Mouse (Mus musculus) frontal cortex, postnatal 36 days (tissue): ENCODE measurements around the gene A830031A19Rik.

Experiments used
- DNase-seq, 2 experiments: peaks; one replicate each; pipeline ENCODE4 v3.0.0; 2022; ENCODE audit warnings: low spot score in 2 of 2

Gene A830031A19Rik

DNA sequence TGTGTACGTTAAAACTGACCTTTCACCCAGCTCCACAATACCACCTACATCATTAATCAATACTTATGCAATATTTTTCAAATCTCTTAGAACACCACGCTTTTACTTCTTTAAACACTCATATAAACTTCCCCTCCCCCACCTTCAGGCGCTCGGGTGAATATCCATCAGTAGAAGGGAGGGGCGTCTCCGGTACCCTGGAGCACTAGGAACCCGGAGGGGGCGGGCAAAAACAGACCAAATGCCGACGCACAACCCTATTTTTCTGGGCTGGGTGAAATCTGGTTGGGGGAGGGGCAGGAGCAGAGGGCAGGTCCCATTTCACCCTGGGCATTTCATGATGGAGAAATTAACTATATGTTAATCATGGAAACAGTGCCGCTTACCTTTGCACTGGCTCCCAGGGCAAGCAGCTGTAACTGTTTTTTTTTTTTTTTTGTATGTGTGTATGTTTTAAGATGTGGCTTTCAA, at the start of gene A830031A19Rik:
TSS of gene A830031A19Rik (minus strand) at position 421 of the 471 bp plus-strand sequence.
- no peak for DNase-seq

DNA sequence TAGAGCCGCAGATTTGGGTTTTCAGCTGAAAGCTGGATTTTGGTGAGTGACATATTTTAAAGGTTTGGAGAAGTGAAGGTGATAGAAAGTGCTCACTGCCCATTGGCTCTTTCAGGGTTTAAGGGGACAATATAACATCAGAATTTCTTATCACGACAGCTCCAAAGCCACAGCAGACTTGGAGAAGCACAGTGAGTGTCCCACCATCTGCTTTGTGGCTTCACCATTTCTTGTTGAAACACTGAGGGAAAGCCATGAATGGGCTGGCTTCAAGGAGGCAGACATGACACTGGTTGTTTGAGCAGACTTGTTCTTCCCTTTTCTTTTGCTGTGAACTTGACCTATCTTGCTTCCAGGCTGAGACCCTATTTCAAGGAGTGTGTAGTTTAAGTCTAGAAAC, 49.1 kb upstream of the A830031A19Rik start:
- no peak for DNase-seq

DNA sequence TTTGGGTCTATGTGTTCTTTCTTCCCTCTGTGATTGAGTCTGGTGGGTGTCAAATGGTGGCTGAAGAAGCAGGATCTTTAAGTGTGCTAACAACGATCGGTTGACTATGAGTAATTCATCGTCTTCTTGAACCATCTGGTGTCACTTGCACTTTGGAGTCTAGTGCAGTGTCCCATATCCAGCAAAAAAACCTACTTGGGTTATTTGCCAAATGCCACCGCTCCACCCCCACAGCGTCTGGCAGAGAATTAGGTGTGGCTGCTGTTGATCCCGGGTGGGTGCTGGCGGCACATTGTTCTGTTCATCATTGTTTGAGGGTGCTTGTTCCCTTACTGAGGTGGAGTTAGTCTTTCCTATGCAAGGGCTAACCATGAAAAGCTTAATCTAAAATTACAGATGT, 48.0 kb upstream of the A830031A19Rik start:
- DNase-seq, result no peak

DNA sequence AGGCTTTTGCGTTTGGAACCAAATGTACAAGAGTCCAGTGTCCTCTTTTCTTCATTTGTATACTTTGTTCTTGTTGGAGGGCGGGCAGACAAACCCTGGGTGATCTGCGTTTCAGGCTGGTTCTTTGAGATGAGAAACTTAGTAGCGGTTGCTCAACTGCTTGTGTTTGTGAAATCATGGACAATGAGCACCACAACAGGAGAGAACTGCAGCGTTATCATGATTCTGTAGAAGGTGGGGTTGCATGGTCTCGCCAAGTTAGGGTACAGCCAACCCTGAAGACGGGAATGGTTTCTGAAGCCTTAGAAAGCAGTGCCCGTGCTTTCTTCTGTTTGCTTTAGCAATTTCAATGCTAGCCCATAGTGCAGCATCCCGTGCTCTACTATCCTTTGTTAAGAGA, 46.3 kb upstream of the A830031A19Rik start:
- no peak for DNase-seq

DNA sequence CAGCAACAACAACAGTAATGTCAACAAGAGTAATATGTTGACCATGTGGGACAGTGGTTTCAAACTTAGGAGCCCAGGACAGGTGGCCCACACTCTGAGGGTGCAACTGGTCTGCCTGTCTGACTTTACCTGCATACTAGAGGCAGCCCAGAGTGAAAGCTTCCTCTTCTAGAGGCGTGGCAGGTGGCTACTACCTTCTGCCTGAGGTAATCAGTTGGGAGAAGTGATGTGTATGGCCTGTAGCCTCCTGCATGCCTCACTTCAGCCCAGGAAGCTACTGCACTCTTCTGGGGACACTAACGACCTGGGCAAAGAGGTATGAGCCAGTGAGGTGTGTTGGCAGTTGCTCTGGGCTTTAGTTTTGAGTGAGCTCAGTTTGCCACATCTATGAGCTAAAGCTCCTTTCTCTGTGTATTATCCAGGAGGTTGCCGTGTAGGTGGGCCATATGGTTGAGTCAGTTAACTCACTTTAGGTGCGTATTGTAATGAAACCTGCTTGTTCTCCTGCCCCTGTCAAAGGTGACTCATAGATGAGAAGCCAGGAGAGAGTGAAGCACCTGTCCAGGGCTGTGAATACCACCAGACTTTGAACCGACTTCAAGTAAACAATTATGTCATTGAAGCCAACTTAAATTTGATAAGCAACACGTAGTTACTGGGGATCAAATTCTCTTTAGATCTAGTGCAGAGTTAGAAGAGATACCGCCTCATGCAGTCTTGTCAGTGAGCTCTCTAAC, 41.9 kb upstream of the A830031A19Rik start:
- DNase-seq, result no peak

DNA sequence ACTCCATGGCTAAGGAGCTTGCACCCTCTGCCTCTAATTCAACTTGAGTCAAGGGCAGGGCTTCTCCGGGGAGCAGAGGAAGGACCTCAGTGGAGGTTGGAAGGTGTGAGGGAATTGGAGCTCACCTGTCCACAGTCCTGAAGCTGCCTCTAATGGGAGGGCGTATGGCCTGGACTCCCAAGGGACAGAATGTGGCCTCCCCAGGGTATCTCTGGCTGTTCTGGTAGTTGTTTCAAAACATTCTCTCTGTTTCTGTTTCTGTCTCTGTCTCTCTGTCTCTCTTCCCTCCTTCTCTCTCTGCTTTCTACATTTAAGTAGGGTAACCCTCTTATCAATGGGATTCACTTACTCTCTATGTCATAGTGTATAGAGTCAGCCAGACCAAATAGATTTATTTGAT, 41.2 kb upstream of the A830031A19Rik start:
- DNase-seq, result no peak

DNA sequence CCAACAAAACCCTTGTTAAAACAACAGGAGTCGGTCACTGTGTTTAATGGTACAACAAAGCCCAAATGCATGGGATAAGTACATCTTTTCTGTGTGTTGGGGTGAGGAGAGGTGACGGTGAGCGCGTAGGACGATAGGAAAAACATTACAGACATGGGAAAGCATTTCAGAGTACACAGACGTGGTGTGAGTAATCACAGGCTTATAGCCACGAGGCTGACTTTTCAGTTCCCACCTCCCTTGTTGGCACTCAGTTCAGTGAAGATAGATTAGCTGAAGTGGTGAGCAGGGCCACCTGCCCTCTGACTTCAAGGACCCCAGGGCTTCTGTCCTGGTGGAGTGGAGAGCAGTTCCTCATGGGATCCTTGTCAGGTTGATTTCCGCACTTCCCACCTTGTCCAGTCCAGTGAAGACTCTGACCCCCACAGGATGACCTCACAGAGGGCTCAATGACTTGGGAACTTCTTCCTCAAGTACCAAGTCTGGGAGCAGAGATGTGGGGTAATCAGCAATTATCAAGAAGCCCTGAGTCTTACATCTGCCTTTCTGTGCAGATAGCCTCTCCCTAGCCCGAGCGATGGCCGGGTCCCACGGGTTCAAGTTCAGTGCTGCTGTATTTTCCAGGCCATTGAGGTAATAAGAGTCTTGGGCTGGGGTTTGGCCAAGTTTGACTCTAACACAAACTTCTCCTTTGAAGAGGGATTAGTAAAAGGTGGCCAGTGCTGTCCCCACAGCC, 40.3 kb upstream of the A830031A19Rik start:
- DNase-seq, result no peak

DNA sequence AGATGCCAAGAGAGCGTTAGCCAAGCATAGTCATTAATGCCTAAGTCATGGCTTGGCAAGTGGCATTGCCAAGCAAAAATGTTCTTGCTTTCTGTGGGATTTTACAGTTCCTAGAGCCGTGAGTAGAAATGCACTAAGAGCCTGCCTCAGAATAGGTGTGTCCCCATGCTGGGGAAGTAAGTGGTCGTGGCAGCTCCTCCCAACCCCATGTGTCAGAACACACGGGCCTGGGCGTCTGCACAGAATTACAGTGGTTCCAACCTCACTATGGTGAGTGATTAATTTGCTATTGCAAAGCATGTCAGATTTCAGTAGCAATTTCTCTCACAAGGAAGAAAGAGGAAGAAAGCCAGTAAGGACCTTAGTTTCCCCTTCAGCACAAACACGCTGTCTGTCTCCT, 36.9 kb upstream of the A830031A19Rik start:
- no peak for DNase-seq

DNA sequence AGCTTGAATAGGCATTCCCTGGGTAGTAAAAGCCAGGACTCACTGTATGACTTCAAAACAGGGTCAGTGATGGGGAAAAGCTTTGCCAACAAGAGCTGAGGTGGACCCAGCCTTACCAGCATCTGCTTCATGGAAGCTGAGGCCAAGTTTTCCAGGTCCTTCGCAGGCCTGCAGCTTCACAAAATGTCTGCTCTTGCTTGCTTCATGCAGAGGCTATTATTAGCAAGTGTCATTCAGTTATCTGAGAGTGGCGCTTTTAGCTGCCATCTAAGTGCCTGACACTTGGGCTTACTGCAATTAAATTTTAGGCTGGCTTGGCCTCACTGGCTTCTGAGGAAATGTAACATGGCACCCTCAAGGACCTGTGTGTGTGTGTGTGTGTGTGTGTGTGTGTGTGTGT, 35.3 kb upstream of the A830031A19Rik start:
- DNase-seq, result no peak

DNA sequence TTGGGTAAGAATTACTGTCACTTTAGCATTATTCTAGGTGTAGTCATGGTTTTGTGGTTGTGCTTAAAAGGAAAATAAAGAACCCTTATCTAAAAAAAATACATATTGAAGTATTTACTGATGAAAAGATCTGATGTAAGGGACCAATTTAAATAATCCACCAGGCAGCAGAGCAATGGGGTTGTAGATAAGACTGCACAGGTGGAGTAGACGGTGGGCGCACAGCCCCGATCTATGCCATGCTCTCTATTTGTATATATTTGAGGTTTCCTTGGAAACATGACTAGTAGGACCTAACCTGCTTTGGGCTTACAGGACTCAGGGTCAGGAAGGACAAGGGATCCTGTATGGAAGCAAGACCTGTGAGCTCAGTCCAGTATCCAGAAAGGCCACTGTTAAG, 34.5 kb upstream of the A830031A19Rik start:
- DNase-seq, result no peak

DNA sequence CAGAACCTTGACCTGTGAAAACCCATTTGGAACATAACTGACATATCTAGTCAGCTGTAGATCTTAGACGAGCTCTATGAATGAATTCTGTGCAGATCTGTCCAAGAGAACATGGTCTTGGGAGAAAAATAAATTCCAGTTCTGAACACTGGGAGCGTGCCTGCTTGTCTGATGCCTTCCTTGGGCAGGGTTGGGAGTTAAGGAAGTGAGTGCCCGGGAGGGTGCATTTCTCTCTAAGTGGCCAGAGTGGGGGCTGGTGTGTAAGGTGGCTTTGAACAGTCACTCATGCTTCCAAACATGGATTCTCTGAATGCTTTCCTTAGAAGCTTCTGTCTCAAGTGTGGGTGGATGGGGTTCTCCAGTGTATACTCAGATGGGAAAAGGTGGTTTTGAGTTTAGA, 34.1 kb upstream of the A830031A19Rik start:
- no peak for DNase-seq

DNA sequence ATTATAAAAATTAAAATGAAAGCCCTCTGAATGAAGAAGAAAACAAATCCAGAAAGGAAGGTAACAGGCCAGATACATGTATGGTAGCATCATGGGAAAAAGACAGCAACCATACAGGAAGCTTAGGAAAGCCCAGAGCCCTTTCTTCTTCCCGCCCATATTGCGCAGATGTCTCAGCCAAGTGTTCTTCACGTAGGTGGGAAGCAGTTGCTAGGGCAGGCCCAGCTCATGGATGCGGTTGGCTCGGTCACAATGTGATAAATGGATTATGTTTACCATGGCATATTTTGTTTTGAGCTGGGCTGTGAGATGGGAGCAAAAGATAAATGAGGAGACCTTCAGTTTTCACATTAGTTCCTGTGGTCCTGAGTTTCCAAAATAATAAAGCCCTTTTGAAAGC, 32.6 kb upstream of the A830031A19Rik start:
- no peak for DNase-seq

DNA sequence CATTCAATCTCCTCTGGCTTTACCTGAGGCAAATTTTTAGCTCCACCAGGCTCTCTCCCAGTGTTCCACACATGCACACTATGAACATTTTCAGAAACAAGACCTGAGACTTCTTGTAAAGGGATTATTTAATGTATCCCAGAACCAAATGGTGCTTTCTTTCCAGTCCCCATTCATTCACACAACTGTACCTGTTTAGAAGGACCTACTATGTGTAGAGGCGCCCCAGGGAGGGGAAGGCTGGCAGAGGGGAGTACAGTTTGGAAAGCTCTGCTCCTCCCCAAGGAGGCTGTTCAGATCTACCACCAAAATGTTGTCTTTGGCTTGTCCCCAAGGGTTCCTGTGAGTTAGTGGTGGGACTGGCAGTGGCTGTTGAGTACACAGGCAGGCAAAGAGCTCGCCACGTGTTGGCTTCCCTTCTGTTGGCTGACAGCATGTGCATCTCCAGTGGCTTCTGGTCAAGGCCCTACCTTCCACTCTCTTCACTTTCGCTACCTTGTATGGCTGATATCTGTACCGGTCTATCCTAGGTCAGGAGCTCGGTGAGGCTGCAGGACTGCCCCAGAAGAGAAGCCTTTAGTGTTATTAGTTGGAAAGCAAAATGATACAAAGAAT, 28.4 kb upstream of the A830031A19Rik start:
- no peak for DNase-seq

DNA sequence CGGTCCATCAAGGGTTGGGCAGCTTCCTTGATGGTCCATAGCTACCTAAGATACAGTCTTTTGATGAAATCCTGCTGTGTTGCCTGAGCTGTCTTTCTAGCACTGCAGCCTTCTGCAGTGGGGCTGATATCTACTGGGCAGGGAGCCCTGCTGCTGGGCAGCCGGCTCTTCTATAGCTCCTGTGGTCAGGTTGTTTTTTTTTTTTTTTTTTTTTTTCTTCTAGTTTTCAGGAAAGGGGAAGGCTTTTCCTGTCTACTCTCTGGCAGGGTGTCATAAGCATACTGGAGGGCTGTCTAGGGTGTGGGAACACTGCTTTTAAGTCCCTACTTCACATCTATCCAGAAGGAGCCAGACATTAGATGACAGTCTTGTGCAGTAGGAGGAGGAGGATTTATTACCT, 27.5 kb upstream of the A830031A19Rik start:
- no peak for DNase-seq

DNA sequence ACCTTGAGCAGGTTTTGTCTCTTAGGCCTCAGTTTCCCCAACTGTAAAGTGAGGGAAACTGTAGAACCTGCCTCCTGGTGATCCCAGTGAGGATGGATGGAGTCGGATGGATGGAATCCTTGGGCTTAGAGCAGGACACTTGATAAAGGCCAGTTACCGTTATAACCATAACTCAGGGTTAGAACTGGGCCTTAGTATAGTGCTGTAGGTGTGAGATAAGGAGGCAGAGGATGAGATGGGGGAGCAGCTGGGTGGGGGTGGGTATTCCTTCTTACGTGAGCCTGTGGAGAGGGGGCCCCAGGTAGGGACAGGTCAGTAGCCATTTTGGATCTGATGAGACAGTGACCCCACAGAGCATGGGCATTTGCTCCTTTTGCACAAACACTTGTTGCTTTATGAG, 26.8 kb upstream of the A830031A19Rik start:
- no peak for DNase-seq

DNA sequence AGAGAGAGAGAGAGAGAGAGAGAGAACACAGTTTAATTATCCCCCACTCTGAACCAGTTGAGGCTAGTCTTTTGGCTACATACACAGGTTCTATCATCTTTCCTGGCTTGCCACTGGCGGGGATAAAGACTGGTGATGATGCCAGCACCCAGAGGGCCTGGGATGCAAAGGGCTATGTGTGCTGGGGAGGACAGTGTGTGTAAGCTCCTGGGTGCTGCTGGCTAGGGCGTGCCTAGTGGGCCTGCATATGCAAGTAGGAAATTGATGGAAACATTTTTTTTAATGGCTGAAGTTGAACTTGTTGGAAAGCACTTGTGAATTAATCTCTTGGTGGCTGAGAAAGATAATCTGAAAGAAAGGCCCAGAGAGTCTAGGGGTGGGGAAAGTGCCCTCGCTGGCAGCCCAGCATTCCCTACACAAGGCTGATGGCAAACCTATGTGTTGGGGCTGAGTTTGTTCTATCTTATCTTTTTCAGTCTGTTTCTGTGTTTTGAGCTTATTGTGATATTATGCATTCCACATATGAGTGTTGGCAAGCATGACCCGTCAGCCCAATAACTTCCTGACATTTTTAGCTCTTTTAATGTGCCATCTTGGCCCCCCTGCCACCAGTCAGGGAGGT, 25.7 kb upstream of the A830031A19Rik start:
- DNase-seq, result no peak

DNA sequence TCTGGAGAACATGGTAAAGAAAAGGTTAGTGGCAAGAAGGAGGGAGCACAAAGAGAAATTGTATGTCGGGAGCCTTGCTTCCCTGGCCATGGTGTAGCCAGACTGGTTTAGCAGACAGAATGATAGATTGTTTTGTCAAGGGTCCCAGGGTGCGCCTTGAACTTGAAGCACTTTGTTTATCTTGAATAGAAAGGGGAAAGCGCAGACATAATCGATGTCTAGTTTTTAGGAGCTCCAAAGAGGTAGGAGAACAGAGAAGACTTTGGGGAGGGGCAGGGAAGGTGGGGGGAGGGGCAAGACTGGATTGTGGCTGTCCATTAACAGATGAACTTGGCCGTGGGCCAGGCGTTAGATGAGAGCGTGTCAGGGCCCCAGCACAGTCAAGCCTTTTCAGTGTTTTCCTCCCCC, 25.0 kb upstream of the A830031A19Rik start:
- DNase-seq, result no peak

DNA sequence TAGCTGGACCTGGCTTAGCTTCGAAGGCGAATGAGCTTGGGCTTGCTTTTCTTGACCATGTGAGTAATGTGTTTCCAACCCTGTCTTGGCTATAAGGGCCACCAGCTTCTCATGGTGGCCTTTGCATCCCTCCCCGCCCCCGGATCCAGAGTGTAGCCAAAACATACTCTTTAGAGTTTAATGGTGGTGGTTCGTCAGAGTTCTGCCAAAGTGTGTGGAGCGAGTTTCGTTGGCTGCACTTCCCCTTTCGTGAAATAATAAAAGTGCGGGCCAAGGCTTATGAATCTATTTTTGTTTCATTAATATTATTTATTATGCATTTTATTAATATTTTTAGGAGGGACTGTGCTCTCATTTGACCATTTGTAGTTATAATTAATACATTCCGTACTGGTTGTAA, 24.4 kb upstream of the A830031A19Rik start:
- DNase-seq, result no peak

DNA sequence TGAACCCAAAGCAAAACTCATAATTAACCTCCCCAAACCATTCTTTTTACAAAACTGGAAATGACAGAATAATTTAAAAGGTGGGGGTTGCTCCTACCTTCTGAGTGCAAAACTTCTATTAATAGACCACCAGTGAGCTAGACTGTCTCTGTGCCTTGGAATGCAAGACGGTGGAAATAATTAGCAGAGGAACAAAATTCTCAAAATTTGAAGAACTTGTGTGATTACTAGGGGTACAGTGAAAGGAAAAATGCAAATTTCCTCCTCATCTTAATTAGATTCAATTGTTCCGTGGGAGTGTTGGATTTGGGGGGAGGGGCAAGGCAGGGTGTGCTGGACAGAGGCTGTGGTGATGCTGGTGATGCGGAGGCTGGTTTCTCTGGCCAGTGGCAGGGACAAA, 23.8 kb upstream of the A830031A19Rik start:
- no peak for DNase-seq

DNA sequence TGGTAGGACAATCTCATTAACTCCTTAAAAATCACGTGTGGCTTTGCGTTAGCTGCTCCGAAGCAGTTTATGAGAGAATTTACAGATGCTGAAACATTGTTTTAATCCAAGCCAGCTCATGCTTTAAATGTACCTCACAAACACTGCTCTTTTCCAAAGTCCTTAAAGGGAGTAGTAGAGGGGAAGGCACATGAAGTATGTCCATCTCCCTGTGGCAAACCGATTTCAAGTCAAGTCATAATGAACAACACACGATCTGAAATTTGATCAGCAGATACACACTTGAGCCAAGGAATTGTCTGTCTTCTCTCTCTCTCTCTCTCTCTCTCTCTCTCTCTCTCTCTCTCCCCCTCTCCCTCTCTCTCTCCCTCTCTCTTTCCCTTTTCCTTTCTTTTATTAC, 23.2 kb upstream of the A830031A19Rik start:
- DNase-seq, result no peak

DNA sequence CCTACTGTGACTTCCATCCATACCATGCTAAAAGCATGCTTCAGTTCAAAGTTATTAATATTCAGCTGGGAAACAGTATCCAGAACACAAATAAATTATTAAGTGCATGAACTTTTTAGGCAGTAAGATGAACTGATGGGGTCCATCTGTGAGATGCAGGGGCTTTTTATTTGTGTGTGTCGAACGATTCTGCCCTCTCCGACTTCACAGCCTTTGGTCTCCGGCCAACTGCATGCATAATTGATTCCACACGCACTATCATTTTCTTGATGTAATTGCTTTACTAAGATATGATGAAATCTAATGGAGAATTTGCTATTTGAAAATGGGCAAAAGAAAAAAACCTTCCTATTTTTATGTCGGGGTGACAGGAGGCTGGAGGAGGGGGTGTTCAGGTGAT, 22.2 kb upstream of the A830031A19Rik start:
- no peak for DNase-seq

DNA sequence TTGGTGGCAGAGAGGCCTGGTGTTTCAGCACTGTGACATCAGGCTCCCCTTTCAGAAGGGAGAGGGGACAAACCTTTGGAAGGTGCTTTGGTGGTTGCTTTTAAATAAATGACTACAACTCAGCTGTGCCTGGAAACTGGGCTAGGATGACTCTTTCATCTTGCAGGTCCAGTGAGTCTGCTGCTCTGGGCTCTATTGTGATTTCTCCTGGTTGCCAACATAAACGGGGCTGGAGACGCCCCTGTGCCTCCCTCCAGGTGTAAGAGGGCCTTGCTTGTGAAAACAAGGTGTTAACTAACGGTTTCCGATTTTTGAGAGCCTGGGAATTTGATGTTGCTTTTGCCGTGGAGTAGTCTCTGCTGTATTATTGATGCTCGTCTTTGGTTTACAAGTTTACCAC, 21.6 kb upstream of the A830031A19Rik start:
- no peak for DNase-seq
